Mouse (Mus musculus) adrenal gland, postnatal 25 days (tissue): Measurements from ENCODE around the gene Slc7a7. TPM values are rescaled to one million over a fixed set of nuclear protein-coding genes. Genes with fewer than 3 reads are reported as not detected.

Experiments
- DNase-seq: peaks from one replicate; pipeline ENCODE4 v3.0.0; 2021; ENCODE audit warnings: mixed read lengths
- long read RNA-seq: library from polyadenylated mRNA; stranded (forward); transcript quantifications from one replicate; pipeline ENCODE4 v2.0.0, GENCODE M21; 2021
- total RNA-seq: library from RNA; stranded (reverse); gene quantifications from 2 replicates; pipeline ENCODE4 v1.2.3, GENCODE M21; 2021

Gene Slc7a7
- total RNA-seq, result 5.4 and 5.9 TPM in 2 replicates
- long read RNA-seq, partial matches to known transcripts, result 0 of 1 reads
- long read RNA-seq, other reads (novel, unspliced or antisense), result 0 of 1 reads

DNA sequence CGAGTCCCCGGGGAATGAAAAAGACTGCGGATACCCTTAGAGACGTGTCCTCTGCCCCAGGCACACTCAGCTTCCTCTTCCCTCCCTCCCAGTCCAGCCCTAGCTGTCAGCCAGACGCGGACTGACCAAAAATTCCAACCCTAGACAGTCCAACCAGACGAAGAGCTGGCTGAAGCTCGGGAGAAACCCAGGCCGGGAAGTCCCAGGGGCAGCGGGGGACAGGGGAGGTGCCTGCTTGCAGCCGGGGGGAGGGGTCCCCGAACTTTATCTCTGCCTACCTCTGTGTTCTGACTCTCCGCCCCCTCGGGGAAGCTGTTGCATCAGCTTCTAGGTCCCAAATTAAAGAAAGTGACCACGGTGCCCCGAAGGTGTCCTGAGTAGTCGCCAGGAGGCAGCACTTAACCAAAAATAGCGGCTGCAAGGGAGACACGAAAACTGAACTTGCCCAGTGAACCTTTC lies at the start of gene Slc7a7:
Slc7a7 (minus strand) TSS at position 158 of the 459 bp plus-strand sequence.
- DNase-seq, result no peak

DNA sequence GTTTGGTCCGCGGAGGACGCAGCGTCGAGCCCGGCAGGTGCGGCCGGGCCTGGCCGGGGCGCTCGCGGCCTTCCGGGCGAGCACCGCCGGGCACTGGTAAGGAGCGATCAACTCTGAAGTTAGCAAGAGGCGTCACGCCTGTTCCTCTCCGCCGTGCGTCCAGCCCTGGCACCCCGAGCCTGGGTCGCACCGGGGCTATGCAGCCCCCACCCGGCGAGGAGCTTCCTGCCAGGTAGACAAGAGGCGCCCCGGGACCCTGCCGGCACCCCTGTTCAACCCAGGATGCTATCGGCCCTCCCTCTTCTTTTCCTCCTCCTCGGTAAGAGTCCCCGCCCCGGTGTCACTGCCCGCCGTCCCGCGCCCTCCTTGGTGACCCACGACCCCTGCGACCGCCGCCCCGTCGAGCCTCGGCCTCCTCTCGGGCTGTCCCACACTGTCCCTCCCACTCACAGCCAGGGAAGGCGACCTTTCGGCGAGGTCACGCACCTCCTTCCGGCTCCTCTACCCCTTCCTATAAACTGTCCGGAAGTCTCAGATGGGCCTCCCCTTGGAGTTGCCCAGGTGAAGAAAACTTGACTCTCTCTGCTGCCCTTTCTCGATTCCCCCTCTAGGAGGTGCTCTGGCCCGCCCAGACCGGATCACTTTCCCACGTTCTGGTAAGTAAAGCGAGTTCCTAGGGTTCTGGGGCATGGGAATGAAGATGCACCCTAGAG lies 46.9 kb upstream of the Slc7a7 start:
- peak; percentile 58 for DNase-seq

DNA sequence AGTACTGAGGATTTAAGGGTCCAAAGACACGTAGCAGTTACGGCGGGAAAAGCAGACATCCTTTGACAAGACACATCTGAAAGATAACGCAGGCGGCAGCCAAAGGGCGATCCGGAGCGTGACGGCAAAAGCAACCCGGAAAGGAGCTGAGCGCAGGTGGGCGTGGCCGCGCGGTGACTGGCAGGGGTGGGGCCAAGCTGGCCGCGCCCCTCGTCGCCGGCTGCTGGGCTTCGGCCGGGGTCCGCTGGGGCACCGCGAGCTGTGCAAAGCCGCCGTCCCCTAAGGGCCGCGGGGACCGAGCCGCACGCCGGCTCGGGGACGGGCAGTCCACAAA lies 46.3 kb upstream of the Slc7a7 start, which contains the start of gene Lrp10:
Lrp10 (plus strand) TSS at position 179 of the 334 bp plus-strand sequence.
- DNase-seq, result peak; percentile 93

DNA sequence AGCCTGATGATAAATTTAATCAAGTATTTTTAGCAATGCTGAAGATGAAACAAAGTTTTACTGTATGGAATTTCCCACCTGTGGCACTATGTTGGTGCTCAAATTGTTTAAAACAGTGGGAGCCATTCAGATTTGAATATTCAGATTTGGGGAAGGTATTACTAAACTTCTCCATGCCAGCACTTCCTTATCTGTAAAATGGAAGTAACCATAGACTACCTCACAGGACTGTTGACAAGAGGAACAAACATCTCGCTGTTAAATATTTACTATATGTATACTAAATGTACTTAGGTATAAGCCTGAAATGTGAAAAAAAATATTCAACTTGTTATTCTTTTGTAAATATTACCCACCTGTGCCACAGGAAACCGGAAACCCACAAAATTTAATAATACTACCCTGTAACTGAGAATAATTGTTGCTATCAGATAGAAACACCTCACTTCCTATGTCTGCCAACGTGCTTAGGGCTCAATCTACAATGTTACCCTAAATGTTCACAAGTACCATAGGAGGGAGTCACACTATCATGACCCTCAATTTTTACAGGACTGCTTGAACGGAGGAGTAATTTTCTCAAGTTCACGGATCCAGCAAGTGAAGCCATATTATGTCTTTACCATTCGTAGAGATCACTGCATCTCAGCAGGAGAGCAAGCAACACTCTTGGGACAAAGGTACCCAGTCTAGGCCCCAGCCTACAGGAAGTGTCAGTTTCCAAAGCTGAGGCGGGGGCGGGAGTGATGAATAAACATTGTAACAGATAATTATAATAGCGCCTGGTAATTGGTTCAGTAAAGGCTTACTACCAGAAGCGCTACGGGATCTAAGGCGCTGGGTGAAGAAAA lies 45.8 kb upstream of the Slc7a7 start:
- DNase-seq, result no peak

DNA sequence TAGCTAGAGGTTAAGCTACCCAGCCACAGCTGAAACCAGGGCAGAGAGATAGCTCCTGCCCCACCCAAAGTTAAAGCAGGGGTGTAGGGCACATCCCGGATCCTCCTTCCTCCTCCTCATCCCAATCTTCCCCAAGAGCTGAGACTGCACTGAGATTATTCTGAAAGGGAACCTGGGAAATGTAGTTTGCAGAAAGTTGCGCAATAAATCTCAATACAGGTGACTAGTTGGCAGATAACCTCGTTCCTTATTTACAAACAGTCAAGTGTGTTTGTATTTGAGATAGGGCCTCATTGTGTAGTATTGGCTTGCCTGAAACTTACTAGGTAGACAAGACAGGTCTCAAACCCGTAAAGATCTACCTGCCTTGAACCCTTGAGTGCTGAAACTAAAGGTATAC lies 44.6 kb upstream of the Slc7a7 start:
- no peak for DNase-seq

DNA sequence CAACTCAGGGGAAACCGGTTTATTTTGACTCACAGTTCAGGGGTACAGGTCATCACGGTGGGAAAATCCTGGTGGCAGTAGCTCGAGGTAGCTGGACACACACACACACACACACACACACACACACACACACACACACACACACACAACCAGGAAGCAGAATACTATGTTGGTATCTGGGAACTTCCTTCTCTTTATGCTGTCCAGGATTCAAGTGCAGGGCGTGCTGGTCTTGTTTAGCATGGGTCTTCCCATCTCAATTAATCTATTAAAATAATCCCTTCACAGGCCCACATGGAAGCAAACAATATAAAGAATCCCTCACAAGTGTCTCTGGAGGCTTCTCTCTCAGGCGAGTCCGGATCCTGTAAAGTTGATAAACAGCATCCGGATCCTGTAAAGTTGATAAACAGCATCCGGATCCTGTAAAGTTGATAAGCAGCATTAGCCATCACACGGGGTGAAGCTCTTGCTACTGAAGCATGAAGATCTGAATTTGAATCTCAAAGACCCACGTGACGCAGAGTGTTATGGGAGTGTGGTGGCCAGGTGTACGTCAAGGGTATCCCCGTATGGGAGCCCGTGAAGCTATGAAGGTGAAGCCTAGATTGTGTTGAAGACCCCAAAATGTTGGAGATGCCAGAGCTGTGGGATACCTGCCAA lies 40.5 kb upstream of the Slc7a7 start:
- DNase-seq, result no peak

DNA sequence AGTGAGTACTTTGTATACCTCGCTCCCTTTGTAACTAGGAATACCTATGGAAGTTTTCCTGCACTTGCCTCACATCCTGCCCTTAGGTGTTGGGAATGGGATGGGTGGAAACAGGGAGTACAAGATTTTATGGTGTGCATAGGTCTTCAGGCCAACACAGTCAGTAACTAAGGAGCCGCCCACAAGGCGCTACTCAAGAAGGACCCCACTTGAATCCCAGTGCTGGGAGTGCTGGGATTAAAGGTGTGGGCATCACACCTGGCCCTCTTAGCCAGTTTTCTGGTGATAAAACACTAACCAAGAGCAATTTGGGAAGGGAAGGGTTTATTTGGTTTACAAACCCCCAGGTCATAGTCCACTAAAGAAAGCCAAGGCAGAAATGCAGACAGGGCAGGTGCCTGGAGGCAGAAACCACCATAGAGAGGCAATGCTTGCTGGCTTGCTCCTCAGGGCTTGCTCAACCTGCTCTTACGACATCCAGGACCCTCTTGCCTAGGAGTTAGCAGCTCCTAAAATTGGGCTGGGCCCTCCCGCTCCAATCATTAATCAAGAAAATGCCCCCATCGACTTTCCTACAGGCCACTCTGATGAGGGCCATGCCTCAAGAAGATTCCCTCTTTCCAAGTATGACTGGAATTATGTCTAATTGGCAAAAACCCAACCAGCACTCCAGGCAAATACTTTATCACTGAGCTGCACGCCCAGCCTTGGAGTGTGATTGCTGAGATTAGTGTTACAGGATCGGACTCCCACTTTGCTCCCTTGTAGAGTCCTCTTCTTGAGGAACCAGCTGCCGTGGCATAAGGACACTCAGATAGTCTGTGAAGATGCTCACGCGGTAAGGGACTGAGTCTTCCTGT lies 37.3 kb upstream of the Slc7a7 start:
- no peak for DNase-seq

DNA sequence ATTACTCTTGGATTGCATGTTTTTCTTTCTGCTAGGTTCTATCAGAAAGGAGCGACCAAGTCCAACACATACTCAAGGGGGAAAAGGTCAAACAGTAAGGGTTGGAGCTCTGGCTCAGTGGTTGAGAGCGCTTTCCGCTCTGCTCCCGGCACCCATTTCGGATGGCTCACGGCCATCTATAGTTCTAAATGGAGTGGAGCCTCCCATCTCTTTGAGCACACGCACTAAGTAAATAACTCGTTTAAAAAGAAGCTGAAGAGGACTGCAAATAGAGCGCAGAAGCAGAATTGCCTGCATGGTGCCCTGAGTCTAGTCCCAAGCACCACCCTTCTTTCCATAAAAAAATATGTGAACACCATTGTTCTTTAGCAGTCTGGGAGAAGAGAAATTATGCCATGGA lies 36.0 kb upstream of the Slc7a7 start:
- DNase-seq, result no peak

DNA sequence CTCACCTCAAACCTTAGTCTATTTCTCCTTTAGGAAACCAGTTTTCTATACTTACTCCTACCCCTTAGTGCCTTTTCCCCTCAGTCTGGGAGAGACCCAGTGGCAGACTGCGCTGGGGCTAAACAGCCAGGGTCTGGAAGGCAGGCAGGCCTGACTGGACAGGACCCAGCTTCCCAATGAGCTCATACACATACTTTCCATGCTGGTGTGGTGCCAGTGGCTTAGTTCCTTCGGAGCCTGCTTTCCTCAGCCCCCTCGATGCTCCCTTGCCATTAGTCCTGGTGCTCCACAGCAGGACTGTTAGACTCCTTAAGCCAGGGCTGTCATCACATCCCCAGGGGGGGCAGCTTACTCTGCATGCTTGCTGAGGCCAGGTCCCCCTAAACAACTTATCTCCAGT lies 27.9 kb upstream of the Slc7a7 start:
- no peak for DNase-seq

DNA sequence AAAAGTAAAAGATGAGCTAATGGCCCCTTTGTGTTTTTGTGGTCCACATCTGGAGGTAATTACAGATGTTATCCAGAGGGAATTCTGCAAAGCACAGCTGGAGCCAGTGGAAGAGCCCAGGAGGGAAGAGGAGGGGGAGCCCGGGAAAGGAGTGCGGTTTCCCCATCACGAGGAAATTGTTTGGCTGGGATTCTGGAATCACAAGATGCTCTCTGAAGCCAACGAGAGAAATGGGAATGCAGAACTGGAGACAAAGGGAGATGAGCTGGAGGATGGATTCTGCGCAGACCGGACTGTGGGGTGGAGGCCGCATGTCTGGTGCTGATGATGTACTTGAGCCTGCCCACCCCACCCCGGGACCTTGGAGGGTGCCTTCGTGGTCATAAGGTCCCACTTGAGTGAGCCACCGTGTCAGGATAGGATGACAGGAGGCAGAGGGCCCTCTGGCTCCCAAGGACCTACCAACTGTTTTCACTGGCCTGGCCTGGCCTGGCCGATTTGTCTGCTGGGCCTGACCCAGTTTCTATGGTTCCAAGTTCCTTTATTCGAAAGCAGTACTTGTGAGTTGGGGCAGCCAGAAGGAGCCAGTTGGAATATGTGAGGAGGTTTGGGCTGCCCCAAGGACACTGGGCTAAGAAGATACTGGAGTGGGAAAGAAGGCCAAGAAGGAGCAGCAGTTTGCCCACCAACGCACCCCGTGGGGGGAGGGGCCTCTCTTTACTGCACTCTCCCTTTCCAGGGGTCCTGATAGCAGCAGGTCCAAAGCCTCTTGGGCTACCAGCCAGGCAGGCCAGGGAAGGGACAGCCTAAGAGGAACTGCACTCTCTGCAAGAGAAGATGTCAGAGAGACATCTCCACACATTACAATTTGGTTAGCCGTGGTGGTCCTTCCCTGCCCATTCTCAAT lies 26.4 kb upstream of the Slc7a7 start:
- no peak for DNase-seq

DNA sequence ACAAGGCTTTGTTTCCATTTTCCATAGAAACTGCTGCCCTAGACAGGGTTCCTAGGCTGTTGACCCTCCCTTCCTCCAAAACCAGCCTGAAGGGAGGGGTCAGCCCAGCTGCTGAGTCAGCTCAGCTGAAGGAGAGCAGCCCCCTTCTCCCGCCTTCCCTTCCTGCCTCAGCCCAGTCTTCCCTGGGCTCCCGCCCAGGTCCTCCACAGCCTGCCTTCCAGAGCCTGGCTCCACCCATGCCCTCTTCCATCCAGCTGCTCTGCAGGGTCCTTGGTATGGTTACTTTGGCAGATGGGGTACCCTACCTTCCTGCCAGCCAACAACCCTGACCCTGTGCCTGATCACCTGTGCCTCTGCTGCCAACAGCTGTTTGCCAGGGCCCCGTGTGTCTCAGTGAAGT lies 25.6 kb upstream of the Slc7a7 start:
- no peak for DNase-seq

DNA sequence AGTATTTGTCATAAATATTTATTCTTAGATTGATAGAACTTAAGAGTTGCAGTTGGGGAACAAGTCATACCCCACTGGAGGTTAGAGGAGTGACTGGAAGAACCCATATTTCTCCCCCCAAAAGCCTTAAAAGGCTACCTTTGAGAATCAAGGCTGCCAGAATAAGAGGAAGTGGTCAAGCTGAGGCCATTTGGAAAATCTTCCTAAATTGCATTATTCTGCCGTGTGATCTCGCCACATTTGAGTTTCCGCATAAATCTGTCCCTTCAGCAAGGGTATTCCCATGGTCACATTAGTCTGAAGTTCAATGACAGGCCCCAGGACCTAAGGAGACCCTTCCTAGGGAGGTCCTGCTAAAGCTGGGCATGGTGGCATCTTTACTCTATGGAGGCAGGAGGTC lies 25.0 kb upstream of the Slc7a7 start:
- DNase-seq, result no peak

DNA sequence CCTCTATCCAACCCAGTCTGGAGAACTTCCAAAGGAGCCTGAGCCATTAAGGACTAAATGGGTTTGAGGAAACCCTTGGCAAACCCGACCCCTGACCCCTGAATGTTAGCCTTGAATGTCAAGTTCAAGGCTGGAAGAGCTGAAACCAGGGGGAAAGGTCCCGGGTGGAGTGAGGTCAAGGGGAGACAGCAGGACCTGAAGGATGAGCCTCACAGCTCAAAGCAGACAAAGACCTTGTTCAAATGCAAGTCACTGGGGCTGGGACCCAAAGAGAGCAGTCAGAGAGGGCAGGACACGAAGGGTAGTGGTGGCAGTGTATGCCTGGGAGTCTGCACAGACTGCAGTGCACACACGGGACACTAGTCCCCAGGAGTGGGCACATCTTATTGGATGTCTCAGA lies 23.8 kb upstream of the Slc7a7 start:
- DNase-seq, result no peak

DNA sequence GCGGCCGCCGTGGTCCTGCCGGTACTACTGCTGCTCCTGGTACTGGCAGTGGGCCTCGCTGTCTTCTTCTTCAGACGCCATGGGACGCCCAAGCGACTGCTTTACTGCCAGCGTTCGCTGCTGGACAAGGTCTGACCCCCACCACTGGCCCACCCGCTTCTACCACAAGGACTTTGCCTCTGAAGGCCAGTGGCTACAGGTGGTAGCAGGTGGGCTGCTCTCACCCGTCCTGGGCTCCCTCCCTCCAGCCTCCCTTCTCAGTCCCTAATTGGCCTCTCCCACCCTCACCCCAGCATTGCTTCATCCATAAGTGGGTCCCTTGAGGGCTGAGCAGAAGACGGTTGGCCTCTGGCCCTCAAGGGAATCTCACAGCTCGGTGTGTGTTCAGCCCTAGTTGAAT lies 23.0 kb upstream of the Slc7a7 start:
- no peak for DNase-seq

DNA sequence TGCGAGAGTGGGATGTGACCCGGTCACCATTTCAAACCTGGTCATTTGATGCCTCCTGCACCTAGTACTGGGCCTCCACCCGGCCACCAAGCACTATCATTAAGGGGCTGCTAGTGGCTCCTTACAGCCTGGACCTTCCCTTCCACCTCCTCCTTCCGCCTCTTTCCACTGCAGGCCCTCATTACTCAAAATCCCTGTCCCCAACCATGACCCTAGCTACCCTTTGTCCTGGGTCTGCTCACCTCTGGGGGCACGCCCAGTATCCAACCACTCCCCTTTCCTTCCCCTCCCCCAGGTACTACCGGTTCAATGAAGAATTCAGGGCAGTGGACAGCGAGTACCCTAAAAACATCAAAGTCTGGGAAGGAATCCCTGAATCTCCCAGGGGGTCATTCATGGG lies 22.0 kb upstream of the Slc7a7 start:
- DNase-seq, result no peak

DNA sequence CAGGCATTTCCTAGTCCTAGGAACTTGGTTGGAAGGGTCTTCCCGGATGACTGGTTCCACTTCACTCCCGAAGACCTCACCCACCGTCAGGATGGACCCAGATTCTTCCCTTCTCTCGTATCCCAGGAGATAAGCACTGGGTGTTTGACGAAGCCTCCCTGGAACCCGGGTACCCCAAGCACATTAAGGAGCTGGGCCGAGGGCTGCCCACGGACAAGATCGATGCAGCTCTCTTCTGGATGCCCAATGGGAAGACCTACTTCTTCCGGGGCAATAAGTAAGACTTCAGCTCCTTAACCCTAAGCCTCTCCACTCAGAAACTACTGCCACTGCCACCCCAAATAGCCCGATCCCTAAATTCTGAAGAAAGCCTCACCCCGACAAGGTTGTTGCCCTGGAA lies 21.6 kb upstream of the Slc7a7 start:
- DNase-seq, result no peak

DNA sequence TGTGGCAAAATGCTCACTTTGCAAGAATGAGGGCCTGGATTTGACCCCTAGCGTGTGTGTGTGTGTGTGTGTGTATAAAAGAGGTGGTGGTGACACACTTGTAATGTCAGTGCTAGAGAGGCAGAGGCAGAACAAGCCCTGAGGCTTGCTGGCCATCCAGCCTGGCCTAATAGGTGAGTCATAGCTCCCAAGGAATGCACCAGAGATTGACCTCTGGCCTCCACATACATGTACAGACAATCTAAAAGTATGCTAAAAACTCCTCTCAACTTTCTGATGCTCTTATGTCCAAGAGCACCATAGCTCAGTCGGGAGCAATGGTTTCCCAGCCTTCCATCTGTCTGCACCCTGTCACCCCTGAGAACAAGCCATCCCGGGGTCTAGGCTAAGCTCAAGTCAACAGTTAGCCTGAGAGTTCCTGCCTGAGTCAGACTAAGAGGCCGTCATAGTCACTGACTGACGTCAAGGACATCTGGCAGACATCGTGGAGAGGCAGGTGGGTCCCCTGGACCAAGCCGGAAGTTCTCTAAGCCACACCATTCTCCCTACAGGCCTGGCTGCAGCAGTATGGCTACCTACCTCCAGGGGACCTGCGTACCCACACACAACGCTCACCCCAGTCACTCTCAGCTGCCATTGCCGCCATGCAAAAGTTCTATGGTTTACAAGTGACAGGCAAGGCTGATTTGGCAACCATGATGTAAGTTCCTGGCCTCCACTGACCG lies 17.8 kb upstream of the Slc7a7 start:
- DNase-seq, result no peak

DNA sequence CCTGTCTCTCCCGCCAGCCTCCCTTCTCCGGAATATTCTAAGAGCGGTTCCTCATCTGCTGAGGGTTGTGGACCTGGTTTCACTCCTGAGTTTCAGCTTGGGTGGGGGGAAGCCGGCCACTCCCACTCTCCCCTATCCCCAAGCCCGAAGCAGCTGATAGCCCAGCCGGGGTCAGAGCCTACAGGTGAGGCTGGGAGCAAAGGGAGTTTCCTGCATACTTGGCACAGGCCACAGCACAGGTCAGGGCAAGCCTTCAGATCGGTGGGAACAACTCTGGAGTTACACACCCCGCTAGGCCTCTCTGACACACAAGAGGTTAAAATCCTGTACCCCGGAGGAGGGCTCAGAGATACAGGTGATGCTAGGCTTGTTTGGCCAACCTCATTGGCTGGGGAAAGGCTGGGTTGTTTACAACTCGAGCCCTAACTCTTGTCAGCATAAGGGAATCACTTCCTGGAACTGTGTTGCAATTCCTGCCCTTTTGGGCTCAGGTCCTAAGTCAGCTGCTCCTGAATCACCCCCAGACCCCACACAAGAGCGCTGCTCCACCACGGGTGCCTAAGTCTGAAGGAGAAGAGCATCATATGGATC lies 16.5 kb upstream of the Slc7a7 start:
- no peak for DNase-seq
